Mouse (Mus musculus) MEL (cell line): ENCODE measurements around the gene Rasgrp3. TPM values are rescaled to one million over a fixed set of nuclear protein-coding genes. Genes with fewer than 3 reads are reported as not detected.

Experiments used
- DNase-seq: peaks from one replicate; pipeline ENCODE4 v3.0.0; 2011; ENCODE audit warnings: low read depth, low spot score
- H3K27ac ChIP-seq: 2 replicates; pipeline ENCODE4 v1.5.1; 2012; ENCODE audit warnings: low read depth, mild to moderate bottlenecking, control low read depth, low read length, moderate library complexity; ENCODE audit not compliant: control insufficient read depth
- H3K27me3 ChIP-seq, 2 experiments: fragments of 150-350 bp in 1 of 2; sonication (generic) in 1 of 2; 2 replicates each; pipeline ENCODE4 v1.6.1; 2012; ENCODE audit warnings: low read length in 2 of 2, mild to moderate bottlenecking in 2 of 2, improper control_type of control experiment in 1 of 2, moderate library complexity in 1 of 2; ENCODE audit not compliant: insufficient read depth in 2 of 2, control insufficient read depth in 1 of 2
- H3K36me3 ChIP-seq, 2 experiments: 2 replicates each; pipeline ENCODE4 v1.6.1; 2012 to 2014; ENCODE audit warnings: low read length in 2 of 2, improper control_type of control experiment in 1 of 2, inconsistent platforms in 1 of 2, mild to moderate bottlenecking in 1 of 2; ENCODE audit not compliant: insufficient read depth in 2 of 2, control insufficient read depth in 1 of 2
- H3K4me1 ChIP-seq, 2 experiments: fragments of 150-350 bp in 1 of 2; sonication (generic) in 1 of 2; 2 replicates each; pipeline ENCODE4 v1.6.1; 2012; ENCODE audit warnings: low read length in 2 of 2, improper control_type of control experiment in 1 of 2, mild to moderate bottlenecking in 1 of 2; ENCODE audit not compliant: insufficient read depth in 2 of 2, control insufficient read depth in 1 of 2
- H3K4me3 ChIP-seq, 2 experiments: fragments of 150-350 bp in 1 of 2; sonication (generic) in 1 of 2; 2 replicates each; pipeline ENCODE4 v1.5.1; 2012; ENCODE audit warnings: low read depth in 2 of 2, low read length in 2 of 2, mild to moderate bottlenecking in 2 of 2, moderate library complexity in 2 of 2, control low read depth in 1 of 2, improper control_type of control experiment in 1 of 2; ENCODE audit not compliant: control insufficient read depth in 1 of 2, insufficient read depth in 1 of 2
- H3K79me2 ChIP-seq: 2 replicates; pipeline ENCODE4 v1.6.1; 2012; ENCODE audit warnings: mild to moderate bottlenecking, low read length, moderate library complexity; ENCODE audit not compliant: control insufficient read depth, poor library complexity, insufficient read depth
- H3K9ac ChIP-seq: 2 replicates; pipeline ENCODE4 v1.6.1; 2012; ENCODE audit warnings: low read depth, mild to moderate bottlenecking, control low read depth, low read length, moderate library complexity; ENCODE audit not compliant: control insufficient read depth, poor library complexity, severe bottlenecking
- H3K9me3 ChIP-seq: fragments of 150-350 bp; sonication (generic); replicated peaks from 2 replicates; pipeline ENCODE4 v1.6.1; 2012; ENCODE audit warnings: mild to moderate bottlenecking, low read length, improper control_type of control experiment, moderate library complexity; ENCODE audit not compliant: insufficient read depth
- BHLHE40 ChIP-seq: IDR thresholded peaks from 2 replicates; pipeline ENCODE4 v1.6.1; 2012; ENCODE audit warnings: low read depth, mild to moderate bottlenecking, inconsistent platforms, low read length, improper control_type of control experiment, borderline replicate concordance
- CTCF ChIP-seq, 3 experiments: IDR thresholded peaks in 2 of 3; conservative IDR thresholded peaks in 1 of 3; 2 replicates each; pipeline ENCODE4 v1.5.1; 2011 to 2012; ENCODE audit warnings: low read length in 3 of 3, low read depth in 2 of 3, mild to moderate bottlenecking in 2 of 3, improper control_type of control experiment in 1 of 3, inconsistent platforms in 1 of 3, mixed read lengths in 1 of 3, moderate library complexity in 1 of 3; ENCODE audit not compliant: control insufficient read depth in 1 of 3, insufficient read depth in 1 of 3, poor library complexity in 1 of 3, severe bottlenecking in 1 of 3
- ETS1 ChIP-seq: IDR thresholded peaks from 2 replicates; pipeline ENCODE4 v1.6.1; 2012; ENCODE audit warnings: low read depth, mild to moderate bottlenecking, inconsistent platforms, low read length, improper control_type of control experiment, moderate library complexity
- GABPA ChIP-seq: IDR thresholded peaks from 2 replicates; pipeline ENCODE4 v1.6.1; 2012; ENCODE audit warnings: low read depth, mild to moderate bottlenecking, inconsistent platforms, low read length, improper control_type of control experiment, moderate library complexity
- GATA1 ChIP-seq: IDR thresholded peaks from 2 replicates; pipeline ENCODE4 v1.6.1; 2011; ENCODE audit warnings: low read depth, low read length, improper control_type of control experiment
- JUND ChIP-seq: IDR thresholded peaks from 2 replicates; pipeline ENCODE4 v1.6.1; 2011; ENCODE audit warnings: low read depth, mild to moderate bottlenecking, improper control_type of control experiment, low read length
- KAT2A ChIP-seq: conservative IDR thresholded peaks from 2 replicates; pipeline ENCODE4 v1.6.1; 2012; ENCODE audit warnings: low read depth, low read length, improper control_type of control experiment, inconsistent platforms
- MAX ChIP-seq: IDR thresholded peaks from 2 replicates; pipeline ENCODE4 v1.6.1; 2011; ENCODE audit warnings: low read length, improper control_type of control experiment
- MAZ ChIP-seq: IDR thresholded peaks from 2 replicates; pipeline ENCODE4 v1.6.1; 2012; ENCODE audit warnings: low read depth, mild to moderate bottlenecking, inconsistent platforms, low read length, improper control_type of control experiment
- MEF2A ChIP-seq: IDR thresholded peaks from 2 replicates; pipeline ENCODE4 v1.6.1; 2014; ENCODE audit warnings: low read depth, mild to moderate bottlenecking, inconsistent platforms, low read length, improper control_type of control experiment; ENCODE audit not compliant: poor library complexity, insufficient replicate concordance, severe bottlenecking; ENCODE audit errors: extremely low read depth
- MXI1 ChIP-seq: IDR thresholded peaks from 2 replicates; pipeline ENCODE4 v1.6.1; 2011; ENCODE audit warnings: mild to moderate bottlenecking, low read depth, low read length, improper control_type of control experiment
- POLR2A ChIP-seq, 2 experiments: IDR thresholded peaks; 2 replicates each; pipeline ENCODE4 v1.6.1; 2011 to 2012; ENCODE audit warnings: low read length in 2 of 2, mild to moderate bottlenecking in 2 of 2, control low read depth in 1 of 2, improper control_type of control experiment in 1 of 2, low read depth in 1 of 2, moderate library complexity in 1 of 2; ENCODE audit not compliant: control insufficient read depth in 1 of 2, insufficient read depth in 1 of 2, poor library complexity in 1 of 2
- POLR2AphosphoS2 ChIP-seq: IDR thresholded peaks from 2 replicates; pipeline ENCODE4 v1.6.1; 2011; ENCODE audit warnings: low read length, improper control_type of control experiment
- TAL1 ChIP-seq: IDR thresholded peaks from 2 replicates; pipeline ENCODE4 v1.6.1; 2012; ENCODE audit warnings: mild to moderate bottlenecking, inconsistent platforms, low read length, moderate library complexity, mixed read lengths
- TCF12 ChIP-seq: IDR thresholded peaks from 2 replicates; pipeline ENCODE4 v1.6.1; 2014; ENCODE audit warnings: low read depth, mild to moderate bottlenecking, inconsistent platforms, low read length, improper control_type of control experiment, moderate library complexity
- UBTF ChIP-seq: IDR thresholded peaks from 2 replicates; pipeline ENCODE4 v1.6.1; 2012; ENCODE audit warnings: low read depth, mild to moderate bottlenecking, inconsistent platforms, low read length, improper control_type of control experiment, moderate library complexity, borderline replicate concordance; ENCODE audit not compliant: insufficient read depth
- USF1 ChIP-seq: IDR thresholded peaks from 2 replicates; pipeline ENCODE4 v1.6.1; 2014; ENCODE audit warnings: low read depth, mild to moderate bottlenecking, inconsistent platforms, low read length, improper control_type of control experiment, moderate library complexity
- USF2 ChIP-seq, 2 experiments: IDR thresholded peaks; 2 replicates each; pipeline ENCODE4 v1.6.1; 2011 to 2012; ENCODE audit warnings: improper control_type of control experiment in 2 of 2, low read length in 2 of 2, borderline replicate concordance in 1 of 2, inconsistent platforms in 1 of 2, low read depth in 1 of 2, mild to moderate bottlenecking in 1 of 2; ENCODE audit not compliant: insufficient read depth in 1 of 2
- ZKSCAN1 ChIP-seq: IDR thresholded peaks from 2 replicates; pipeline ENCODE4 v1.6.1; 2012; ENCODE audit warnings: low read depth, mild to moderate bottlenecking, inconsistent platforms, low read length, improper control_type of control experiment, moderate library complexity
- ZNF384 ChIP-seq: IDR thresholded peaks from 2 replicates; pipeline ENCODE4 v1.6.1; 2012; ENCODE audit warnings: low read depth, mild to moderate bottlenecking, inconsistent platforms, low read length, improper control_type of control experiment
- polyA plus RNA-seq, 2 experiments: library from polyadenylated mRNA; stranded (reverse) in 1 of 2; unstranded in 1 of 2; fragments of >175 nt in 1 of 2; fragments of >200 nt in 1 of 2; gene quantifications; 2 replicates each; pipeline versions ENCODE4 v1.2.1 to v1.2.4; 2012; ENCODE audit warnings: low replicate concordance in 2 of 2, low read depth in 1 of 2; ENCODE audit not compliant: insufficient read length in 2 of 2, insufficient read depth in 1 of 2, missing spikeins in 1 of 2
- total RNA-seq: library from RNA; depleted of rRNA; stranded (reverse); fragments of 300-350 nt; gene quantifications from 2 replicates; pipeline ENCODE4 v1.2.3, GENCODE M21; 2012

The Rasgrp3 gene
- total and polyA plus RNA-seq, 3 experiments, result not detected

DNA sequence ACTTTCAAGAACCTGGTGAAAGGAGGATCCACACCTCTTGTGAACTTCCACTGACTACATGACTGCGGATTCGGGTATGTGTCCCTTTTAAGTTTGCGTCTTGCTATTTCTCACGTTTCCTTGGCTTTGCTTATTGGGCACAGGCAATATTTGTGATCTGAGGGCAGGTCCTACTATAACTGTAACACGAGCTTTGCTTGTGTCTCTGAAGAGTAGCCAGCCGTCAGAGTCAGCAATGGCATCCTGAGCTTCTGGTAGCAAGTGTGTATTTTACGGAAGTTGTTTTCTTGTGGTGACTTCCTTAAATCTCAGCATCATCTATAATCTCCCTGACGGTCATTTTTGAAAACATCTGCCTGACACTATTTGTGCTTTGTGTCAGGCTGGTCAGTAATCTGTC is 399 bp downstream of the Rasgrp3 start:
- TF ChIP-seq POLR2A (IDR thresholded peaks at IDR 0.05; ENCODE audit: control insufficient read depth in 1 of 2, insufficient read depth in 1 of 2, low read depth in 1 of 2, low read length in 2 of 2, poor library complexity in 1 of 2) (no peak), GABPA (no peak), TAL1 (no peak), USF2 (IDR thresholded peaks at IDR 0.05; ENCODE audit: borderline replicate concordance in 1 of 2, insufficient read depth in 1 of 2, low read depth in 1 of 2, low read length in 2 of 2) (no peak), BHLHE40 (no peak), ZKSCAN1 (no peak), UBTF (no peak), POLR2AphosphoS2 (no peak), MAZ (no peak), ETS1 (no peak)
- TF ChIP-seq, all 39 proteins: peak for 0

GRCm38 (mm10) chr17:75436819-75437218 is 1.1 kb downstream of the Rasgrp3 start:
- Histone ChIP-seq H3K27me3 (no peaks in the 10 kb centered on the region), H3K27ac (no peak overlapping the region), H3K4me3 (no peak overlapping the region), H3K79me2 (no peaks in the 10 kb centered on the region), H3K9ac (no peak overlapping the region), H3K4me1 (no peaks in the 10 kb centered on the region), H3K36me3 (no peaks in the 10 kb centered on the region), H3K9me3 (no peaks in the 10 kb centered on the region)
- no peak for DNase-seq
- TF ChIP-seq USF2 (IDR thresholded peaks at IDR 0.05; ENCODE audit: borderline replicate concordance in 1 of 2, insufficient read depth in 1 of 2, low read depth in 1 of 2, low read length in 2 of 2), result no peak
- TF ChIP-seq TCF12, result no peak
- TF ChIP-seq MAX, result no peak
- no peak for TF ChIP-seq MEF2A
- TF ChIP-seq ZNF384, result no peak
- TF ChIP-seq KAT2A, result no peak
- TF ChIP-seq CTCF (IDR thresholded peaks at IDR 0.05 in 2 of 3, conservative IDR thresholded peaks at IDR 0.05 in 1 of 3; ENCODE audit: control insufficient read depth in 1 of 3, insufficient read depth in 1 of 3, low read depth in 2 of 3, low read length in 3 of 3, poor library complexity in 1 of 3, severe bottlenecking in 1 of 3), result no peak
- TF ChIP-seq USF1, result no peak
- TF ChIP-seq GABPA, result no peak
- TF ChIP-seq GATA1, result no peak
- TF ChIP-seq MAZ, result no peak
- TF ChIP-seq MXI1, result no peak
- no peak for TF ChIP-seq BHLHE40
- TF ChIP-seq JUND, result no peak
- no peak for TF ChIP-seq TAL1

More for the DNA sequence above, 399 bp downstream of the Rasgrp3 start:
- DNase-seq, result no peak
- Histone ChIP-seq H3K27me3 (no peaks in the 10 kb centered on the region), H3K36me3 (no peaks in the 10 kb centered on the region), H3K4me1 (no peaks in the 10 kb centered on the region), H3K9me3 (no peaks in the 10 kb centered on the region), H3K9ac (no peak overlapping the region), H3K4me3 (no peak overlapping the region), H3K79me2 (no peaks in the 10 kb centered on the region), H3K27ac (no peak overlapping the region)
